Mouse (Mus musculus): Measurements from ENCODE around the gene Rpl12. TPM values are rescaled to one million over a fixed set of nuclear protein-coding genes. Genes with fewer than 3 reads are reported as not detected.

Gene Rpl12
- polyA plus RNA-seq, 1 experiment from 2014 or later: 108 TPM

DNA sequence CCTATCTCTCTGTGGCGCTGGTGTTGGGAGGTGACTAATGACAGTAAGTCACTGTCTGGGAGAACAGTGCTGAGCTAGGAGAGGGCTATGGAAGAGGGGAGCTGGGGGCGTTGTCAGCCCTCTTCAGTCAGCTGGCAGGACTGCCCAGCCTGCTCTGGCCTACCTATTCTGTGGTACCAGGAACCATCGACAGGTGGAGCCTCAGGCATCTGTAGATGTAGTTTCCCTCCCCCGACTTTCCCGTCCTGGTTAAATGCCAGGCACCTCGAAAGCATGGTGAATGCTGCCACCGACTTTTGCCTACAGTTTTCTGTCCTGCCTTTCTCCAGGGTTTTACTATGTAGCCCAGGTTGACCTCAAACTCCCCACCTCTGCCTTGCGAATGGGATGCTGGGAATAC lies 4.0 kb upstream of the Rpl12 start:
- H3K27ac ChIP-seq (replicated peaks): no peak overlapping the region
- peaks cover 16% of the 10 kb centered on the region for H3K4me1 ChIP-seq
- H3K27me3 ChIP-seq: no peaks in the 10 kb centered on the region
- ATAC-seq (ENCODE audit: low FRiP score, low read depth): no peak
- WGBS: 69% methylated on average over 8 of the region's 8 CpGs
- no peak overlapping the region for H3K9ac ChIP-seq (replicated peaks)
- H3K9me3 ChIP-seq: no peaks in the 10 kb centered on the region
- H3K36me3 ChIP-seq: peaks cover 37% of the 10 kb centered on the region
- no peak overlapping the region for H3K4me2 ChIP-seq (replicated peaks)
- H3K4me3 ChIP-seq: no peak overlapping the region

DNA sequence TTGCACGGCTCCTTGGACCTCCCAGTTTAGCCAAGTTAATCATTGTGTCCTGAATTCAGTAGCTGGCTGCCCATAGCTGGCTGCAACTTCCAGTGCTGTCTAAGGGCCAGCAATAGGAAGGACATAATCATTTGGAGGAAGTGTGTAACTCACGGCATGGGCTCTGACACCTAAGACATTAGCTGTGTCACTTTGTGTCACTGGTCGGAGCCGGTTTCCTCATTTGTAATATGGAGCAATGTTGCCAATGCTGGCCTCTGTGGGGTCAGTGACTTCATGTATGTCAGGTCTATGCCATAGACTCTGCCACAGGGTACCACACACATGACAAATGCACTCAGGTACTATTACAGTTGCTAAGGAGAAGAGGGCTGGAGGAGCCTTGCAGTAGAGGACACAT lies 1.1 kb upstream of the Rpl12 start:
- Histone ChIP-seq H3K27me3 (no peaks in the 10 kb centered on the region), H3K36me3 (peaks cover 41% of the 10 kb centered on the region), H3K9me3 (no peaks in the 10 kb centered on the region), H3K4me3 (peak overlapping the region; percentile 74; the same call in 1 of the 2 replicates), H3K4me2 (replicated peaks) (peak overlapping the region; percentile 78), H3K27ac (replicated peaks) (no peak overlapping the region), H3K4me1 (peaks cover 37% of the 10 kb centered on the region), H3K9ac (replicated peaks) (peak overlapping the region; percentile 93)
- no peak for ATAC-seq (ENCODE audit: low FRiP score, low read depth)
- 93% methylated on average over 4 of the region's 4 CpGs for WGBS

GRCm38 (mm10) chr2:32962062-32962874 lies 909 bp downstream of the Rpl12 start:
- no peaks in the 10 kb centered on the region for H3K9me3 ChIP-seq
- peaks cover 28% of the 10 kb centered on the region for H3K36me3 ChIP-seq
- WGBS: under 1% methylated on average over 33 of the region's 33 CpGs
- no peaks in the 10 kb centered on the region for H3K27me3 ChIP-seq
- peak overlapping the region; percentile 78 for H3K4me2 ChIP-seq (replicated peaks)
- peak overlapping the region; percentile 93 for H3K9ac ChIP-seq (replicated peaks)
- peaks cover 48% of the 10 kb centered on the region for H3K4me1 ChIP-seq
- peak overlapping the region; percentile 75 for H3K27ac ChIP-seq (replicated peaks)
- no peak for ATAC-seq (ENCODE audit: low FRiP score, low read depth)
- peak overlapping the region; percentile 74 for H3K4me3 ChIP-seq

GRCm38 (mm10) chr2:32962875-32963220 lies 1.5 kb downstream of the Rpl12 start:
- H3K27me3 ChIP-seq: no peaks in the 10 kb centered on the region
- H3K4me3 ChIP-seq: peak overlapping the region; percentile 74
- 11% methylated on average over 9 of the region's 9 CpGs for whole genome bisulfite sequencing
- no peak for ATAC-seq (ENCODE audit: low FRiP score, low read depth)
- H3K36me3 ChIP-seq: peaks cover 27% of the 10 kb centered on the region
- H3K4me1 ChIP-seq: peaks cover 54% of the 10 kb centered on the region
- H3K9me3 ChIP-seq: no peaks in the 10 kb centered on the region
- peak overlapping the region; percentile 93 for H3K9ac ChIP-seq (replicated peaks)
- H3K27ac ChIP-seq (replicated peaks): peak overlapping the region; percentile 75; the same call in 1 of the 2 replicates
- peak overlapping the region; percentile 78 for H3K4me2 ChIP-seq (replicated peaks)

GRCm38 (mm10) chr2:32963544-32963943 lies 2.2 kb downstream of the Rpl12 start:
- WGBS: 75% methylated on average over 4 of the region's 4 CpGs
- Histone ChIP-seq H3K9me3 (no peaks in the 10 kb centered on the region), H3K27ac (replicated peaks) (no peak overlapping the region), H3K4me2 (replicated peaks) (peak overlapping the region; percentile 78), H3K27me3 (no peaks in the 10 kb centered on the region), H3K4me3 (peak overlapping the region; percentile 74), H3K36me3 (peaks cover 25% of the 10 kb centered on the region), H3K9ac (replicated peaks) (no peak overlapping the region), H3K4me1 (peaks cover 56% of the 10 kb centered on the region)
- ATAC-seq (ENCODE audit: low FRiP score, low read depth): no peak

GRCm38 (mm10) chr2:32963981-32964380 lies 2.6 kb downstream of the Rpl12 start:
- H3K27ac ChIP-seq (replicated peaks): no peak overlapping the region
- no peak overlapping the region for H3K4me3 ChIP-seq
- no peaks in the 10 kb centered on the region for H3K27me3 ChIP-seq
- H3K9ac ChIP-seq (replicated peaks): no peak overlapping the region
- no peaks in the 10 kb centered on the region for H3K9me3 ChIP-seq
- H3K36me3 ChIP-seq: peaks cover 25% of the 10 kb centered on the region
- peaks cover 56% of the 10 kb centered on the region for H3K4me1 ChIP-seq
- H3K4me2 ChIP-seq (replicated peaks): peak overlapping the region; percentile 78; the same call in 1 of the 2 replicates
- no peak for ATAC-seq (ENCODE audit: low FRiP score, low read depth)
- 59% methylated on average over 1 of the region's 1 CpGs for WGBS

DNA sequence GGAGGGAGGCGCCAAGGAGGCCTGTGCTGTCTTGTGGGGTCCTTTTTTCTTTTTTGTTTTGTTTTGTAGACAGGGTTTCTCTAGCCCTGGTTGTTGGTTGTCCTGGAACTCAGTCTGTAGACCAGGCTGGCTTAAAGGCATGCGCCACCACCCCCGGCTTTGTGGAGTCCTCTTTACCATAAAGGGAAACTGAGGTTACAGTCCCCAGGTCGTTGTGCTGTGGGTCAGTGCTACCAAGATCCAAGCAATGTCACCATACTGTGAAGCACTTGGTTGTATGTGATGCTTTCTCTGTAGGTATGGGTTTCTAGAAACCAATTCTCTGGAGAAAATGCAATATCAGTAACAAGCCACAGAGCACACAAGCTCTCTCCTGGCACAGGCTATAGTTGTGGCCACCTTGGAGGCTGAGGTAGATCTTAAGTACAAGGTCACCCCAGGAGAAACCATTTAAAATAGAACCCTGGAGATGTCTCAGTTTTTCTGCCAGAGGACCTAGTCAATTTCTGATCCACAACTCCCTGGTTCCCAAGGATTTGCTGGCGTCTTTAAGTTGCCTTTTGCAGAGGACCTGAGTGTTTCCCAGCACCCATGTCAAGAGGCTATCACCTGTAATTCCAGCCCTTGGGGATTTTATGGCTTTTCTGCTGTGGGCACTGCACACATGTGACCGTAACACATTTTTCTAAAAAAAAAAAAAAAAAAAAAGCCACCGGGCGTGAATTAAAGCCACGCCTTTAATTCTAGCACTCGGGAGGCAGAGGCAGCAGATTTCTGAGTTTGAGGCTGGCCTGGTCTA lies 3.5 kb downstream of the Rpl12 start:
- H3K27ac ChIP-seq (replicated peaks): 0 out of 2 replicates have a peak overlapping the region, but pooled peaks have one; percentile 15
- H3K9me3 ChIP-seq: no peaks in the 10 kb centered on the region
- WGBS: 30% methylated on average over 10 of the region's 10 CpGs
- no peak overlapping the region for H3K4me3 ChIP-seq
- no peaks in the 10 kb centered on the region for H3K27me3 ChIP-seq
- no peak for ATAC-seq (ENCODE audit: low FRiP score, low read depth)
- no peak overlapping the region for H3K9ac ChIP-seq (replicated peaks)
- H3K4me1 ChIP-seq: peaks cover 56% of the 10 kb centered on the region
- H3K36me3 ChIP-seq: peaks cover 25% of the 10 kb centered on the region
- no peak overlapping the region for H3K4me2 ChIP-seq (replicated peaks)

DNA sequence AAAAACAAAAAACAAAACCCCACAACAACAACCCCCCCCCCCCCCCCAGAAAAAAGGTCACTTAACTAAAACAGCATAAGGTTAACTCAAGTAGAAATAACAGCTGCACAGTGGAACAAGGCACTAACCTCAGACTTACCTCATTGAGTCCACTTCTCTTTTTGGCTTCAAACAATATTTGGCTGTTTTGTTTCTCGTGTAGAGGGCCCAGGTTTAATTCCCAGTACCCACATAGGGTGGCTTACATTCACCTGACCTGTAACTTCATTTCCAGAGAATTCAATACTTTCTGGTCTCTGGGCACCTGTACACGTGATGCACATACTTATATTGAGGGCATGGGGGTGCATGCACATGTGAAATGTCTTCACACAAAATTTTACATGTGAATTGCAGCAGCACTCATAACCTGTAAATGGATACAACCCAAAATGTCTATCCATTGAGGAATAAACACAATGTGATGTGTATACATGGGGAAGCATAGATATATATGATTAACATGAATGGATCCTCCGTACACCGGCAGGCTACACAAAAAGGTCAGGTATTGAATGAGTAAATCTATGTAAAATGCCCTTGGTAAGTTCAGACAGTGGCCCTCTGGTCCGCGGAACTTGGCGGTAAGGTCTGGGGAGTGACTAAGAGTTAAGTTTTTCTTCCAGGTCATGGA lies 4.3 kb downstream of the Rpl12 start:
- Histone ChIP-seq H3K9me3 (no peaks in the 10 kb centered on the region), H3K27ac (replicated peaks) (no peak overlapping the region), H3K4me2 (replicated peaks) (peak overlapping the region; percentile 69), H3K36me3 (peaks cover 25% of the 10 kb centered on the region), H3K27me3 (no peaks in the 10 kb centered on the region), H3K4me3 (no peak overlapping the region), H3K9ac (replicated peaks) (no peak overlapping the region), H3K4me1 (peaks cover 49% of the 10 kb centered on the region)
- WGBS: 18% methylated on average over 7 of the region's 7 CpGs
- no peak for ATAC-seq (ENCODE audit: low FRiP score, low read depth)

GRCm38 (mm10) chr2:32966184-32966688 lies 4.9 kb downstream of the Rpl12 start:
- WGBS: 11% methylated on average over 13 of the region's 13 CpGs
- H3K4me1 ChIP-seq: peaks cover 50% of the 10 kb centered on the region
- 0 out of 2 replicates have a peak, but pooled peaks have one; percentile 16 for ATAC-seq (ENCODE audit: low FRiP score, low read depth)
- peaks cover 25% of the 10 kb centered on the region for H3K36me3 ChIP-seq
- peak overlapping the region; percentile 67 for H3K9ac ChIP-seq (replicated peaks)
- H3K4me3 ChIP-seq: peak overlapping the region; percentile 59
- no peaks in the 10 kb centered on the region for H3K27me3 ChIP-seq
- H3K4me2 ChIP-seq (replicated peaks): peak overlapping the region; percentile 69
- no peaks in the 10 kb centered on the region for H3K9me3 ChIP-seq
- H3K27ac ChIP-seq (replicated peaks): peak overlapping the region; percentile 89

GRCm38 (mm10) chr2:32966689-32967631 lies 5.6 kb downstream of the Rpl12 start:
- peak overlapping the region; percentile 59 for H3K4me3 ChIP-seq
- H3K36me3 ChIP-seq: peaks cover 25% of the 10 kb centered on the region
- ATAC-seq (ENCODE audit: low FRiP score, low read depth): peak; percentile 87
- 1% methylated on average over 55 of the region's 55 CpGs for WGBS
- peak overlapping the region; percentile 67 for H3K9ac ChIP-seq (replicated peaks)
- no peaks in the 10 kb centered on the region for H3K9me3 ChIP-seq
- peak overlapping the region; percentile 89 for H3K27ac ChIP-seq (replicated peaks)
- H3K27me3 ChIP-seq: no peaks in the 10 kb centered on the region
- peak overlapping the region; percentile 69 for H3K4me2 ChIP-seq (replicated peaks)
- peaks cover 51% of the 10 kb centered on the region for H3K4me1 ChIP-seq

Measured in midbrain, embryonic 12.5 days (tissue).